Mouse (Mus musculus) cerebellum, adult 9-11 months (tissue): ENCODE data around the gene Cacng5.
A peak's percentile ranks its signal among the peaks of the same experiment; 100 is the strongest.

Experiments used
- DNase-seq: peaks from one replicate; pipeline ENCODE4 v3.0.0; 2022

The Cacng5 gene

GRCm38 (mm10) chr11:107914634-107915226 is at the start of gene Cacng5:
Gene Cacng5 (minus strand): TSS chr11:107915055.
- no peak for DNase-seq

DNA sequence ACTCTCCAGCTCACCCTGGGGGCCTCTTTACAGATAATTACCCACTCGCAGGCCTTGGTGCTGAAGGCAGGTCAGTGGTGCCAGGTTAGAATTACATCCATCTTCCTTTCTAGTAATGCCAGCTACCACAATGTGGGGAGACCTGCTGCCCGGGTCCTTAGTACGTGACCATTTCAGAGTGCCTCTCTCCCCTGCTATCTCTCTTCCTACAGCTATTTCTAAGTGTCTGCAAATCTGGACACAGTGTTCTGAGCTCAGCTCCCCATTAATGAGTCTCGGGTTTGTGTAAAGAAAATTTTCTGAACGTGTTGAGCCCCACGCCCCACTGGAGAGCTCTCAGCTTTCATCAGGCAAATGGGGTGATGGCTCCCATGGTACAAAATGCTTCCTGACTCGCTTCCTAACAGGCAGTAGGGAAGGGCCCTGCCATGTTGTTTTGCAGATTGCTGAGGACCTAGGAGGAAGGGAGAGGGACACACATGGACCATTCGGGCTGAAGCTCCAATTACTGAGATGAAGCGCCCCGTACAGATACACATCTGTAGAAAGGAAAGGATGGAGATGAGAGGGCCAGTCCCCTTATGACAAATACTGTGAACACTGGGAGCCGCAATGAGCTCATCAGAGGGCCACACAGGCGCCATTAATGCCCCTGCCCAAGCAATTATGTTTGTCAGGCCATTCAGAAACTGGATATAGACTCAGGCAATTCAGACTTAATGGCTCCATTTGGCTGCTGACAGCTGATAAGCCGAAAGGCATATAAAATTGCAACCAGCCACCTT is 42.9 kb upstream of the Cacng5 start:
- DNase-seq, result no peak

DNA sequence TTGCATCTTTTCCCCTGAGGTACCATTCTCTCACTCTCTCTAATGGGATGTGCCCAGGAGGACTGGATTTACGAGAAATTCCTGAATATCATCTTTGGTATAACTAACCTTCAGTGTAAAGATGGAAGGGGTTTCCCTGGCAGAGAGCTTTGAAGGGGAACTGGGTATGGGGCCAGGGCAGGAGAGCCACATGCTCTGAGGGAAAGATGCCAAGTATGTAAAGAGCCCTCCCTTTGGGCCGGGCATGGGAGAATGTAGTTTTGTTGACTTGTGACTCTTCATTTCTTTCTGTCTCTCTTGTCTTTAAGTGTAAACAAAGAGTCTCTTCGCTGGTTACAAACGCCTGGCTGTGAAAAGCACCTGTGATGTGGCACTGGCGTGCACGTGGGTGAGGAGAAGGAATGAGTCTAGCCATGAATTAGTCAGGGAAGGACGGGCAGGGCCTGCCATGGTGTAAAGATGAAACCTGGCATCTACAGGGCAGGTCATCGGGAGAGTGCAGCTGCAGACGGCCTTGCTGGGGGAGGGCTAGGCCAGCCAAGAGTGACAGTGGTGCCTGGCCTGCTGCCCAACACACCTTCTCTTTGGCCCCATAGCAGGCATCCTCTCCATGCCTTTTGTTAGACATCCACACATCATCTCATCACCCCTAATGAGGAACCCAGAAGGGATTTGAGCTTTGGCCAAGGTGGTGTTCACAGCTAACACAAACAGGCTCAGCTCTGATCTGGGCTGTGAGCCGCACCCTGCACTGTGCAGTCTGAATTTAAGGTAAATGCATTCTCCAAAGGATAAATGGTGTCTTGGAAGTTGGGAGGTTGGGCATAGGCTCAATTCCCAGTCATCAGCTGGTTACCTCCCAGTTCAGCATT is 40.6 kb upstream of the Cacng5 start:
- no peak for DNase-seq

DNA sequence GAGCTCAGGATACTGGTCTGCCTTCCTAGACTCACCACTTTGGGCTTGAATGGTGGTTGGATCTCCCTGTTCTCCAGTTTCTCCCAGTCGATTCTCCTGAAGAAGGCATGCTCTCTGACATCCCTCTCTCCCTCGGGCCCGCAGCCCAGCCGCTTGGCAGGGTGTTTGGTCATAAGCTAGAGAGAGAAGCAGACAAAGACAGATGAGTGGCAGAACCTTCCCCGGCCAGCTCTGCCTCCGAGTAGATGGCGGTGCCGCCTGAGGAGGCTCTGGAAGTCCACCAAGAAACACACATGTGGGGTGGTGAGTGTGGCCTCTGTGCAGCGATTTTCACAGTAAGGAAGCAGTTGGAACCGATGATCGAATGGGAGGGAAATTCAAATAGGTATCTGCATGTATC is 36.6 kb upstream of the Cacng5 start:
- peak; percentile 15 for DNase-seq

DNA sequence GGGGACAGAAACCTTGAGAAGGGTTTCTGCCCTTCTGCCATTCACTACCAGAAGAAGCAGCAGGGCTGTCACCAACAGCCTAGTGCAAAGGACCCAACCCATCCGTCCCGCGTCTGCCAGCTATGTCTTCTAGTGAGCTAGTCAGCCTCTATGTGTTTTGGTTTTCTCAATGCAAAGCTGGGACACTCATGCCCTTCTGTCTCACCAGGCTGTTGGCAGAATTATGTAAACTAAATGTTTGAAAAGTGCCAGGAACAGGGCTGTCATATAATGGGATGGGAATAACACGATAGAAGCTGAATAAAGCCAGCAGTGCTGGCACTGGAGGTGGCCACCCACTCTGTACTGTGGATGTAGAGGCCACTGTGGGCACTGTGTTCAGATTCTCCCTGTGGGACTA is 35.8 kb upstream of the Cacng5 start:
- DNase-seq, result no peak

DNA sequence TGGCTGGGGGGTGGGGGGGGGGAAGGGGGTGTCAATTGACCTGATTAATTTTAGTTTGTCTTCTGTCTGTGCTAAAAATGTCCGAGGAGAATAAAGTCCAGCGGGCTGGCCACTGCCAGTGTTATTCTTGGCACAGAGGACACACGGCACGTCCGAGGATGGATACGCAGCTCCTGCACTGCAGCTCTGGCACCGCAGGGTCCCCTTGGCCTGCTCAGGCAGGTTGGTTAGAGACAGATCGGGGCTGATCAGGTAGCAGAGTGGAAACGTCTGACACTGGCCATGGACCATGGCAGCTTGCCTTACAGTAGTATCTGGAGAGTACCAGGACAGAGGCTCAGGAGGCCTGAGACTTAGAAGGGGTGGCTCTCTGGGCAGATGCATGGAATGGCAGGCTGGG is 35.4 kb upstream of the Cacng5 start:
- DNase-seq, result no peak

GRCm38 (mm10) chr11:107947951-107948350 is 33.1 kb upstream of the Cacng5 start:
- DNase-seq, result no peak

- no peak for DNase-seq
Observed at GRCm38 (mm10) chr11:107946823-107947222, 32.0 kb upstream of the Cacng5 start.

- DNase-seq, result no peak
Observed at GRCm38 (mm10) chr11:107936929-107937328, 22.1 kb upstream of the Cacng5 start.

DNA sequence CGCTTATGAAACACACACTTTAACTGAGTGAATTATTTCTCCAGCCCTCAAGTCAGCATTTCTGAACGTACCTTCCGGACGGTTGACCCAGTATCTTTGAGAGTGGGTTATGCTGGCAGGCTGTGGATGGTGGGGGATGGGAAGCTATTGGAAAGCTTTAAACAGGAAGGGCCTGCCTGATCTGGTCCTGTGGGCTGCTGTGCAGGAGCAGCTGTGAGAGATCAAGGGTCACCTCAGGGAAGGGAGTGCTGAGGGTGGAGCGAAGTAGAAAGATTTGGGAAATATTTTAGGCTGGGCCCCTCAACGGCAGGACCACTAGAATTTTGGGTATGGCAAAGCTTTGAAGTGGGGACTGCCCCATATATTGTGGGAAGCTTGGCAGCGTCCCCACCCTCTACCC is 16.9 kb upstream of the Cacng5 start:
- no peak for DNase-seq

- DNase-seq, result no peak
Observed at GRCm38 (mm10) chr11:107931288-107931687, 16.4 kb upstream of the Cacng5 start.

- no peak for DNase-seq
Observed at GRCm38 (mm10) chr11:107929712-107930111, 14.9 kb upstream of the Cacng5 start.

DNA sequence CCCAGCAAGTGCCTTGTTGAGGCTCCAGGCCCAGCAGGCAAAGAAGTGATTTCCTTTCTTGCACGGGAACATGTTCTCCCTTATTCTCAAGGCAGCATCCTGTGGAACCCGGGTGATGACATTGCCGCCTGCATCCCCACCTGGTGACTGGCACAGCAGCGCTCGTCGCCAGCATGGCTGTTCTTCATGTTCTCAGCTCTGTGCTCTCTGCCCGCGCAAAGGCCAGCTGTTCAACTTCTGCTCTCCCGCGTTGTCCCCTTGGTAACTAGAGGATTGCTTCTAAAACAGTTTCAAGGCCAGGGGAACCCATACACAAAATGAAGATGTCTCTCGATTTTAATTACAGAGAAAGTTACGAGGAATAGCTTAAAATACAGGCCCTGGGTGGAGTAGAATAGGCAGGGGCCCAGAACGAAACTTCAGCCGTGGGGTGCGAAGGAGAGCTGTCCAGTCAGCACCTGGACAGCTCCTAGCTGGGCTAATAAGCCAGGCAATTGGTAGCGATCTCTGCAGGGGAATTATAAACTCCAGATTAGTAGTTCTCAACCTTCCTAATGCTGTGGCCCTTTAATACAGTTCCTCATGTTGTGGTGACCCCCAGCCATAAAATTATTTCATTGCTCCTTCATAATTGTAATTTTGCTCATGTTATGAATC is 5.1 kb upstream of the Cacng5 start:
- no peak for DNase-seq

DNA sequence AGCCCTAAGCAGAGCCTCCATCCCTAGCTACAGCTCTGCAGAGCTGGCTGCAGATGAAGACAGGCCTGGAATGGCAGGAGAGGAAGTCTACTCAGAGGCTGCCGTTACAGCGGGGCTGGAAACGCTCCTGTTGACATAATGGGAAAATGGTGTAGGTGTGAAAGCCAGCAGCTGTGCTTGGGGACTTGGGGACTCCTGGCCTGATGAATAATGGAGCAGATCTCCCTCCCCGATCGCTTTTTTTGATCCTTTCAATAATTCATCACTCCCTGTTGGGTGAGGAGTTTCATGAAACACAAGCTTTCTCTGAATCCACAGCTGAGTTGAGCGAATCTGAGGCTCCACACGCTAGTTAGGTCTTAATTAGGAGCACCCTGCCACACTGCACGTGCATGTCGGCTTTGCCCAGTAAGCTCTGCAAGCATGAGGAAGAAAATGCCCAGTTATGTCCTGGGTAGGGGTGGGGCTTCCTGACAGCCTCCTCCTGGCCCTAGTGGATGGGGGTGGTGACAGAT is 2.9 kb upstream of the Cacng5 start:
- no peak for DNase-seq

GRCm38 (mm10) chr11:107913317-107913716 is 1.5 kb downstream of the Cacng5 start:
- DNase-seq, result no peak

GRCm38 (mm10) chr11:107905364-107905763 is 9.5 kb downstream of the Cacng5 start:
- no peak for DNase-seq

GRCm38 (mm10) chr11:107903966-107904605 is 10.8 kb downstream of the Cacng5 start:
- peak; percentile 20 for DNase-seq

DNA sequence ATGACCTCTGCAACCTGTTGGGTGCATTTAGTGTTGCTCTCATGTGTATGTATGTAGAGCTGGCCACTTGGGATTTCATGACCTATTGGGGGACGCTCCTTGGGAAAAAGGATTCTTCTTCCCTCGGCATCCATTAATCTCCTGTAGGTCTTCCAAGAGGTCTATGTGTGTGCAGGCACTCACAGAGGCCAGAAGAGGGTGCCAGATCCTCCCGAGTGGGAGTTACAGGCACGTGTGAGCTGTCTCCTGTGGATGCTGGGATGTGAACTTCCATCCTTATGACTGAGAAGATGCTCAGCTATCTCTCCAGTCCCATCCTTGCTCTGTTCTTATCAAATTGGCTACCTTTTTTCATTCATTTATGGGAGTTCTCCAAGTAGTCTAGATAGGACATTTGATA is 14.4 kb downstream of the Cacng5 start:
- no peak for DNase-seq

DNA sequence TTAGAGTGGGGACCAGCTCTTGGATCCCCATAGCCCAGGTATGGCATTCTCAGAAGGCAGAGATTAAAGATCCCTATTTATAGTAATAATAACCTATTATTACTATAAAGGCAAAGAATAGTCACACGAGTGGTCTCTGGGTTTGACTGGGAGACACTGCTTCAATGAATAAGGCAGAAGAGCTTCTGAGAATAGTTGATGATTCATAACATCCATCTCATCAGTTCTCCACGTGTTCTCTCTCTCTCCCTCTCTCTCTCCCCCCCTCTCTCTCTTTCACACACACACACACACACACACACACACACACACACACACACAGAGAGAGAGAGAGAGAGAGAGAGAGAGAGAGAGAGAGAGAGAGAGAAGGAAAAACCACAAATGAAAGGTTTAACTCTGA is 16.2 kb downstream of the Cacng5 start:
- DNase-seq, result no peak

DNA sequence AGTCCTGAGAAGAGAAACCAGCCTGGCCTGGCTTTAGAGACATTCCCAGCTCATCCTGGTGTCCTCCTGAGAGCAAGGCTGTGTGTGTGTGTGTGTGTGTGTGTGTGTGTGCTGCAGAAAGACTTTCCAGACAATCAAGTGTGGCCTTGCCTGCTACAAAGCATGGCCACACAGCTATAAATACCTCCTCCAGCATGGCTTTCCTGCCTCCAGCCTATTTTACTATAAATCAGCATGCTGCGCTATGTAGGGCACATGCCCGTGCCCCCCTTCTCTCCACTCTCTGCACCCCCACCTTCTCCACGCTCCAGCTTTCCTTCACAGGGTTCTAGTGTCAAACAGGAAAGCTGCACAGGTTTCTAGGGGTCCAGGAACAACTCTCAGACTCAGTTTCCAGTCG is 19.2 kb downstream of the Cacng5 start:
- DNase-seq, result no peak

- no peak for DNase-seq
Observed at GRCm38 (mm10) chr11:107891377-107891776, 23.5 kb downstream of the Cacng5 start.

GRCm38 (mm10) chr11:107887342-107887741 is 27.5 kb downstream of the Cacng5 start:
- no peak for DNase-seq
